ENCODE assay signal across 10 mouse cellular contexts in genomic region chr6:8188599-8189233, GRCm38 (mm10). TPM values are rescaled to one million over a fixed set of nuclear protein-coding genes. Genes with fewer than 3 reads are reported as not detected.
DNase-seq lines count a peak whose midpoint lies in the region; ATAC-seq and TF ChIP-seq lines count a peak whose summit lies in the region.
"Had no signal": no experiment of that assay in that cellular context is flagged by ENCODE, and none has a peak within 500 bp of the region (broad histone marks: within the 10 kb centered on the region; RNA-seq: fewer than 3 reads in every experiment).

No protein-coding gene starts in this region.

- TF ChIP-seq POLR2A in lung, adult 2 months (IDR thresholded peaks at IDR 0.05; ENCODE audit: borderline replicate concordance, extremely low read depth, low read depth, low read length), result no peak
- no peak for TF ChIP-seq POLR2A in thymus, adult 2 months (IDR thresholded peaks at IDR 0.05; ENCODE audit: control insufficient read depth, extremely low read depth, insufficient read depth, low read length, poor library complexity)

- no peaks in the 10 kb centered on the region for H3K27me3 ChIP-seq in forebrain, embryonic 13.5 days
- no peaks in the 10 kb centered on the region for H3K27me3 ChIP-seq in forebrain, embryonic 11.5 days (ENCODE audit: control insufficient read depth, insufficient read depth, low read length)
- no peaks in the 10 kb centered on the region for H3K27me3 ChIP-seq in hindbrain, embryonic 15.5 days
- H3K27me3 ChIP-seq in splenic B cell, adult 2 months (ENCODE audit: control insufficient read depth, insufficient read depth, low read length, poor library complexity, severe bottlenecking), result no peaks in the 10 kb centered on the region
- no peaks in the 10 kb centered on the region for H3K27me3 ChIP-seq in thymus, adult 2 months (ENCODE audit: control insufficient read depth, insufficient read depth, low read length)
- H3K27me3 ChIP-seq: liver, embryonic 13.5 days had no signal

- H3K4me1 ChIP-seq in forebrain, embryonic 13.5 days, result no peaks in the 10 kb centered on the region
- no peaks in the 10 kb centered on the region for H3K4me1 ChIP-seq in forebrain, embryonic 11.5 days (replicated peaks; ENCODE audit: control insufficient read depth, insufficient read depth, low read length)
- no peaks in the 10 kb centered on the region for H3K4me1 ChIP-seq in lung, adult 2 months (ENCODE audit: control insufficient read depth, insufficient read depth, low read length)
- H3K4me1 ChIP-seq in hindbrain, embryonic 15.5 days (replicated peaks), result no peaks in the 10 kb centered on the region
- H3K4me1 ChIP-seq in thymus, adult 2 months (replicated peaks; ENCODE audit: control insufficient read depth, insufficient read depth, low read length), result no peaks in the 10 kb centered on the region
- H3K4me1 ChIP-seq: liver, embryonic 13.5 days had no signal

- TF ChIP-seq CTCF in lung, adult 2 months (IDR thresholded peaks at IDR 0.05; ENCODE audit: insufficient read depth, low read length), result 0 out of 2 replicates have a peak, but pooled peaks have one; percentile 1
- TF ChIP-seq CTCF in thymus, adult 2 months (IDR thresholded peaks at IDR 0.05; ENCODE audit: borderline replicate concordance, control insufficient read depth, extremely low read depth, insufficient read depth, low read length, poor library complexity), result no peak

- no peak overlapping the region for H3K9ac ChIP-seq in forebrain, embryonic 13.5 days
- H3K9ac ChIP-seq in forebrain, embryonic 11.5 days (ENCODE audit: low read length), result no peak overlapping the region
- H3K9ac ChIP-seq in hindbrain, embryonic 15.5 days, result no peak overlapping the region
- H3K9ac ChIP-seq: liver, embryonic 13.5 days had no signal

- H3K36me3 ChIP-seq in forebrain, embryonic 13.5 days (ENCODE audit: poor library complexity, severe bottlenecking), result no peaks in the 10 kb centered on the region
- no peaks in the 10 kb centered on the region for H3K36me3 ChIP-seq in forebrain, embryonic 11.5 days (ENCODE audit: control insufficient read depth, insufficient read depth, low read length)
- no peaks in the 10 kb centered on the region for H3K36me3 ChIP-seq in hindbrain, embryonic 15.5 days
- no peaks in the 10 kb centered on the region for H3K36me3 ChIP-seq in splenic B cell, adult 2 months (ENCODE audit: control insufficient read depth, insufficient read depth, low read length, poor library complexity, severe bottlenecking)
- H3K36me3 ChIP-seq in thymus, adult 2 months (ENCODE audit: control insufficient read depth, insufficient read depth, low read length), result no peaks in the 10 kb centered on the region
- H3K36me3 ChIP-seq: G1E; liver, embryonic 13.5 days had no signal

- H3K9me3 ChIP-seq in forebrain, embryonic 13.5 days (replicated peaks), result no peaks in the 10 kb centered on the region
- H3K9me3 ChIP-seq in forebrain, embryonic 11.5 days (ENCODE audit: control insufficient read depth, low read length), result no peaks in the 10 kb centered on the region
- H3K9me3 ChIP-seq in hindbrain, embryonic 15.5 days, result no peaks in the 10 kb centered on the region
- H3K9me3 ChIP-seq: G1E; liver, embryonic 13.5 days had no signal

- peak; percentile 65 for ATAC-seq in forebrain, embryonic 13.5 days
- ATAC-seq in forebrain, embryonic 11.5 days (replicated peaks; ENCODE audit: low FRiP score), result no peak
- 0 out of 2 replicates have a peak, but pooled peaks have one; percentile 19 for ATAC-seq in hindbrain, embryonic 15.5 days (ENCODE audit: low FRiP score, low read depth)

- H3K4me2 ChIP-seq in forebrain, embryonic 13.5 days, result no peak overlapping the region
- H3K4me2 ChIP-seq in forebrain, embryonic 11.5 days (ENCODE audit: low read depth, low read length, severe bottlenecking), result no peak overlapping the region
- H3K4me2 ChIP-seq in hindbrain, embryonic 15.5 days, result no peak overlapping the region
- H3K4me2 ChIP-seq: liver, embryonic 13.5 days had no signal

- no peak overlapping the region for H3K4me3 ChIP-seq in forebrain, embryonic 13.5 days
- H3K4me3 ChIP-seq in forebrain, embryonic 11.5 days (ENCODE audit: low read depth, low read length), result no peak overlapping the region
- no peak overlapping the region for H3K4me3 ChIP-seq in lung, adult 2 months (replicated peaks; ENCODE audit: extremely low read depth, low read depth, low read length)
- no peak overlapping the region for H3K4me3 ChIP-seq in hindbrain, embryonic 15.5 days
- H3K4me3 ChIP-seq in thymus, adult 2 months (ENCODE audit: control insufficient read depth, insufficient read depth, low read length), result no peak overlapping the region
- H3K4me3 ChIP-seq: liver, embryonic 13.5 days had no signal

- no peak for DNase-seq in forebrain, embryonic 11.5 days (ENCODE audit: low spot score)
- DNase-seq in lung, adult 2 months, result no peak
- DNase-seq in lung, postnatal 4 days, result no peak
- peak; percentile 8 for DNase-seq in splenic B cell, adult 2 months (ENCODE audit: low read depth, low spot score)
- no peak for DNase-seq in thymus, adult 2 months
- DNase-seq in kidney, postnatal 25 days, result no peak
- DNase-seq: liver, embryonic 13.5 days had no signal

- H3K27ac ChIP-seq in forebrain, embryonic 13.5 days, result no peak overlapping the region
- H3K27ac ChIP-seq in forebrain, embryonic 11.5 days (ENCODE audit: low read depth, low read length), result no peak overlapping the region
- H3K27ac ChIP-seq in hindbrain, embryonic 15.5 days (replicated peaks), result no peak overlapping the region
- H3K27ac ChIP-seq in thymus, adult 2 months (ENCODE audit: control insufficient read depth, insufficient read depth, low read length), result no peak overlapping the region
- H3K27ac ChIP-seq: liver, embryonic 13.5 days had no signal

- WGBS in forebrain, embryonic 13.5 days, result 89% methylated on average over 3 of the region's 3 CpGs
- WGBS in forebrain, embryonic 11.5 days, result 98% methylated on average over 3 of the region's 3 CpGs
- 95% methylated on average over 3 of the region's 3 CpGs for WGBS in lung, adult 2 months
- 92% methylated on average over 3 of the region's 3 CpGs for WGBS in hindbrain, embryonic 15.5 days
- 93% methylated on average over 3 of the region's 3 CpGs for WGBS in thymus, adult 2 months

RNA-seq across cellular contexts. Expression of gene Col28a1, which starts 3.7 kb away (rescaled TPM):
- 0.22 and 0.40 TPM in 2 replicates for polyA plus RNA-seq in forebrain, embryonic 13.5 days (2015; fragmentation: Nextera tagmentation; extraction: Ambion mirVana)
- polyA plus RNA-seq in forebrain, embryonic 11.5 days (2014; fragmentation: Nextera tagmentation; extraction: Ambion mirVana), result 0.09 TPM in 1 of 2 replicates, not detected in the other
- 0.15 and 0.17 TPM in 2 replicates for polyA plus RNA-seq in lung, adult 2 months (2012; rRNA removed)
- 1.2 and 2.8 TPM in 2 replicates for polyA plus RNA-seq in hindbrain, embryonic 15.5 days (2015; fragmentation: Nextera tagmentation; extraction: Ambion mirVana)
- 0.07 and 0.14 TPM in 2 replicates for polyA plus RNA-seq in thymus, adult 2 months (2012; rRNA removed)
- polyA plus RNA-seq: G1E had no signal

RNA-seq across cellular contexts. Expression of gene Mios, which starts 20.3 kb away (rescaled TPM):
- polyA plus RNA-seq in forebrain, embryonic 13.5 days (2015; fragmentation: Nextera tagmentation; extraction: Ambion mirVana), result 22.7 and 23.5 TPM in 2 replicates
- 25.8 and 27.0 TPM in 2 replicates for polyA plus RNA-seq in forebrain, embryonic 11.5 days (2014; fragmentation: Nextera tagmentation; extraction: Ambion mirVana)
- polyA plus RNA-seq in lung, adult 2 months (2012; rRNA removed), result 3.0 and 3.3 TPM in 2 replicates
- polyA plus RNA-seq in hindbrain, embryonic 15.5 days (2015; fragmentation: Nextera tagmentation; extraction: Ambion mirVana), result 22.3 and 22.6 TPM in 2 replicates
- 4.8 and 5.6 TPM in 2 replicates for polyA plus RNA-seq in thymus, adult 2 months (2012; rRNA removed)
